Mouse (Mus musculus): Measurements from ENCODE around the gene Ccdc148.

DNA sequence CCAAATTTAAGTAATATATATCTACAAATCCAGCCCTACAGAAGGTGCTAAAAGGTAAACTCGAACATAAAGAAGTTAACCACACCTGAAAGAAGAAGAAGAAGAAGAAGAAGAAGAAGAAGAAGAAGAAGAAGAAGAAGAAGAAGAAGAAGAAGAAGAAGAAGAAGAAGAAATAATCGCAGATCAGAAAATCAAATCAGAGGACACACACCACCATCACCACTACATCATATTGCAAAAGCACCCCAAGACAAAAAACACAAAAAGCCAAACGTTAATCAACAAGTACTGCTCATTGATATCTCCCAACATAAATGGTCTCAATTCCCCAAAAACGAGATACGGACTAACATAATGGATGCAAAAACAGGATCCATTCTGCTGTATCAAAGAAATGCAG, 301.3 kb downstream of the Ccdc148 start, which contains the start of gene Gm11099:
- TF ChIP-seq USF1 (IDR thresholded peaks at IDR 0.05; ENCODE audit: low read depth) (no peak), CTCF (IDR thresholded peaks at IDR 0.05; ENCODE audit: control insufficient read depth, insufficient read depth, insufficient read length) (no peak), MAX (IDR thresholded peaks at IDR 0.05) (no peak), MYOD1 (IDR thresholded peaks at IDR 0.05; ENCODE audit: control insufficient read depth, insufficient read length, low read depth) (no peak), FOSL1 (IDR thresholded peaks at IDR 0.05; ENCODE audit: insufficient read depth, low read length, poor library complexity, severe bottlenecking) (no peak), CEBPB (IDR thresholded peaks at IDR 0.05; ENCODE audit: low read depth) (no peak), MYOG (IDR thresholded peaks at IDR 0.05; ENCODE audit: control insufficient read depth, extremely low read depth, insufficient read length) (no peak)
